Mouse (Mus musculus) embryonic fibroblast, embryonic 13.5 days (primary cell): ENCODE data around the gene Znrf3.

Experiments used
- CTCF ChIP-seq: IDR thresholded peaks from 2 replicates; pipeline ENCODE4 v1.5.1; 2011; ENCODE audit warnings: mild to moderate bottlenecking, control low read depth, low read length, moderate library complexity, borderline replicate concordance; ENCODE audit not compliant: insufficient read depth
- POLR2A ChIP-seq: IDR thresholded peaks from 2 replicates; pipeline ENCODE4 v1.6.1; 2011; ENCODE audit warnings: low read depth, mild to moderate bottlenecking, control low read depth, low read length, moderate library complexity

DNA sequence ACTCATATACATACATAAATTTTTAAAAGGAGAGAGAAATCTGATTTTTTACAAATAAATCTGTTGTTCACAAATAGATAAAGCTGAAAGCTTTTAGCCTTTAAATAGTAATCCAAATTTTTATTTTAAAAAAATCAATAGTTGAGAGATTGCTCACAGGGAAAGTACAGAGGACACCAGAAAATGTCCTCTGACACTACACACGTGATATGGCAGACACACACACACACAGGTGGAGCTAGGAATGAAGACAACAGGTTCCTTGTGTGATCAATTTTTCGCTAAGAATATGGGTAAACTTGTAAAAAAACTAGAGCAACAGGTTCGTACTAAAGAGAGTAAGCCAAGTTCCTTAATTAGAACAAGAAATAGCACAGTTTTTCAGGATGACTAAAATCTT lies 118.4 kb downstream of the Znrf3 start:
- TF ChIP-seq CTCF (no peak), POLR2A (no peak)
